Mouse (Mus musculus) gastrocnemius, postnatal 25 days (tissue): ENCODE results near the gene Rab3il1. TPM values are rescaled to one million over a fixed set of nuclear protein-coding genes. Genes with fewer than 3 reads are reported as not detected.
"Not testable (repeated sequence)": the region's sequence is repeated elsewhere in the genome, so short reads cannot be mapped to it uniquely, and the experiment has no call there.

Experiments
- DNase-seq: peaks from one replicate; pipeline ENCODE4 v3.0.0; 2022
- long read RNA-seq, 2 experiments: library from polyadenylated mRNA; stranded (forward); transcript quantifications; one replicate each; pipeline ENCODE4 v2.0.0; 2021
- total RNA-seq, 2 experiments: library from RNA; stranded (reverse); gene quantifications; 1 replicate in 1 of 2; 2 replicates in 1 of 2; pipeline ENCODE4 v1.2.3; 2021

The Rab3il1 gene
- 1 to 10 TPM; 6.0 to 6.5 TPM for total RNA-seq
- long read RNA-seq, experiment 1, full-length matches to known transcripts = 4 of 6 reads
- long read RNA-seq, experiment 1, partial matches to known transcripts = 2 of 6 reads
- long read RNA-seq, experiment 1, other reads (novel, unspliced or antisense) = 0 of 6 reads
- long read RNA-seq, experiment 2, full-length matches to known transcripts = 4 of 7 reads
- long read RNA-seq, experiment 2, partial matches to known transcripts = 1 of 7 reads
- long read RNA-seq, experiment 2, other reads (novel, unspliced or antisense) = 2 of 7 reads

- no peak for DNase-seq
These were observed at the start of gene Rab3il1, which contains the start of gene Best1 for GRCm38 (mm10) chr19:10001206-10001969. Gene Rab3il1 (plus strand): TSS chr19:10001669. Gene Best1 (minus strand): TSS chr19:10001633.

DNA sequence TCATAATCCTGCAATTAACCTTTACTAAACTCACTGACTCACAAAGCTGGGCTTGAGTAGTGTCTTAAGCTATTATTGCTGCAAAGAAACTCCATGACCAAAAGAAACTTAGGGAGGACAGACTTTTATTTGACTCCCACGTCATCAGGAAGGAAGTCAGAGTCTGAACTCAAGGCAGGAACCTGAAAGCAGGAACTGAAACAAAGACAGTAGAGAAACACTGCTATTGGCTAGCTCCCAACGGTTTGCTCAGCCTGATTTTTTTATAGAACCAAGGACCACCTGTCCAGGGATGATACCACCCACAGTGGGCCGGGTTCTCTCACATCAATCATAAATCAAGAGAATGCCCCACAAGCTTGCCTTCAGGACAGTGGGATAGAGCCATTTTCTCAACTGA lies 49.1 kb upstream of the Rab3il1 start:
- DNase-seq = no peak

DNA sequence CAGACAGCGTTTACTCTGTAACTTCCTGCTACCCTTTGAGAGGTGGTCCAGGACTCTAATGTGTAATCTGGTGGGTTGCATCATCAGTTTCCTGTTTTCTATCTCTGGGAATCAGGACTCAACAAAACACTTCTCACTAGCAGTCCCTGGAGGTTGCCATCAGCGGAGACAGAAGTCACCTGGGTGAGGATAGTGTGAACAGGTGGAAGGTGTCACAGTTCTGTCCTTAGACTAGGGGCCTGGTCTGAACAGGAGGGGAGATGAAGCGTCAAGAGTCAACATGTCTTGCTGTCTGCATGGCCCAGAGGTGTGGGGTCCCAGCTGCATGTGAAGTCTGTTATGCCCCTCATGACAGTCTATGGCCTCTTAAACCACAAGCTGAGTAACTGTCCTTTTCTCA lies 48.6 kb upstream of the Rab3il1 start:
- DNase-seq = no peak

DNA sequence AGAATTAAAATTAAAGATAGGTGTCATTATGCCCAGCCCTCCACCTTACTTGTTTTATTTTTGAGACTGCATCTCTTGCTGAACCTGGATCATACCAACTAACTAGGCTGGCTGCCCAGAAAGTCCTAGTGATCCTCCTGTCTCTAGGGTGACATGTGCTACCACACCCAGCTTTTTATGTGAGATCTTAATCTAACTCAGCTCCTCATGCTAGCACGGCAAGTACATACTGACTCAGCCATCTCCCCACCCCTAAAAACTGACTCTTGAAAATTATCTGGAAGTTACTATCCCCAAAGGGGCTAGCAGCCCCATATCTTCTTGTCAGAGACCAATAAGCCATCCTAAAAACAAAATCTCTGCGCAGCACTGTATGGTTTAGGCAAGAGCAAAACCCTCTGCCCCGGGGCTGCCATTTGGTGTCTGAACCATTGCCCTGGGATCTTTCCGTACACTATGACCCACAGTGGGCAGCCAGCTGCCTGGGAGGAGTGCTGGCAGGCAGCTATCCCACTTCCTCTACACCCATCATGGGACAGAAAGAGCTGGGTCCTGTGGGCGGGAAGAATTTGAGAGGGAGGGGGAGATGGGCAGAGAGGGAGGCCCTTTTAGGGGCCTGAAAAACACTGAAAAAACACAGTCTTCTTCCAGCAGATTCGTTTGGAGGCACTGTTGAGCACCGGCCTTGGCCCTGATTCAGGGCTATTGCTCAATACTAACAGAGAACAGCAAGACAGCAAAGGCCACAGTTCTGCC lies 47.2 kb upstream of the Rab3il1 start:
- peak; percentile 89 for DNase-seq

DNA sequence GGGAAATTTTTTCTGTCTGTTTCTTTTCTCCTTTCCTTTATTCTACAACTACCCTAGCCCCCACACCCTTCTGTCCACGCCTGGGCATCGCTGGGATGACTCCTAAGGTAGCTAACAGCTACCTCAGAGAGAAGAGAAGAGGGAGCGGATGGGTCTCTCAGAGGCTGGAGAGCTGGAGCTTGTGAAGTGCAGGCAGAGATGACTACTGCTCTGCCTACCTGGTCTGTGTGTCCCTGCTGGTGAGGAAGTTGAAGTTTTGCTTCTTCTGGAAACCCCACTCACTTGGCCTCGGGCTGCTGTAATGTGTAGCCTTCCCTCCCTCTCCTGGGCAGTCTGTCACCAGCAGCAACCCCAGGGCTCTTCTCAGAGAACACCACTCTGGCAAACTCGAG lies 46.7 kb upstream of the Rab3il1 start:
- no peak for DNase-seq

DNA sequence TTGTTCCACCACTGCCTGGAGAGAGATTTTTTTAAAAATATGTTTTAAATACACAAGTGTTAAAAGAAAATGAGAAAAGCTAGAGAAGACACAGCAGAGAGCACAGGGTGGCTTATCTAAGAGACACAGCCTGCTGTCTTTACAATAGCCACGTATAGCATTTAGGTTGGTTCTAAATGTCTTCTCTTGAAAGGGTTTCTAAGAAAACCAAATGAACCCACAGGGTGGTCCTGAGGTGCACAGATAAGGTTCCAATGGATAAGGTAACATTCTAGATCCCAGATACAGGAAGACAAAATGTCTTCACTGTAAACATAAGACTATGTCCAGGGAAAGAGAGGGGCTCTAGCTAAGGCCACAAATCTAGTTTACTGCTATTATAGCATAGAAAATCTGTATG lies 46.0 kb upstream of the Rab3il1 start:
- DNase-seq = no peak

GRCm38 (mm10) chr19:9956624-9957388 lies 44.7 kb upstream of the Rab3il1 start:
- DNase-seq = no peak

- DNase-seq = no peak
These were observed 43.5 kb upstream of the Rab3il1 start for GRCm38 (mm10) chr19:9957965-9958364.

- no peak for DNase-seq
These were observed 40.7 kb upstream of the Rab3il1 start for GRCm38 (mm10) chr19:9960769-9961168.

GRCm38 (mm10) chr19:9964205-9964916 lies 37.1 kb upstream of the Rab3il1 start:
- no peak for DNase-seq

DNA sequence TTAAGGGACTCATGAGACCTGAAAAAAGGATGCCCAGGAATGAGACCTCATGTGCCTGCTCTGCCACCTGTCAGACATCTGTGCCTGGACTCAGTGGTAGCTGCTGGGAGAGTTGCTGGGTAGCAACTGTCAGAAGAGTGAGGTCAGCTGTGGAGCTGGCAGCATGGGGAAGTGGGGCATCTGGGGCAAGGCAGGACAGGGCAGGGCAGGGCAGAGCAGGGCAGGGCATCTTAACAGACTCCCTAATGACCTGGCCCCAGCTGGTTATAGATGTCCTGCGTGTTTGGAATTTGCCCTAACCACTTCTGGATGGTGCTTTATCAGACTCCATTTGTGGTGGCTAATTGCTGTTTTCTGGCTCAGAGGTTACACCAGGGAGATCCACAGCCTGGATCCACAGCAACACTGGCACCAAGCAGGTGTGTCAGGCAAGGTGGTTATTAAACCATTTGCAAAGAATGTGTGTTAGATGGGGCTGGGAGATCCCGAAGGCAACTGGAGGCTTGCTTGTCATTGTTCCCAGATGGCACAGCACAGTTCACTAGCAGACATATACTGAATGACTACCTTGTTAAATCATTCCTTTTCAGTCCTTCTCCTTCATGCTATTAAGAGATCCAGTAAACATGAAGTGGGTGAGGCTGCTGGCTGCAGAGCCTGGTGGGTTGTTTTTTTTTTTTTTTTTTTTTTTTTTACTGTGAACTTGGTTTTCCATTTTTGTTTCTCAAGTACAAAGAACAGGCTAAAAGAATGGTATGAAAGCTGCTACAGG lies 35.2 kb upstream of the Rab3il1 start:
- DNase-seq = no peak

GRCm38 (mm10) chr19:9968081-9968787 lies 33.2 kb upstream of the Rab3il1 start:
- DNase-seq = no peak

- DNase-seq = not testable (repeated sequence)
These were observed 26.6 kb upstream of the Rab3il1 start for GRCm38 (mm10) chr19:9974853-9975252.

- DNase-seq = no peak
These were observed 24.4 kb upstream of the Rab3il1 start for GRCm38 (mm10) chr19:9977085-9977484.

DNA sequence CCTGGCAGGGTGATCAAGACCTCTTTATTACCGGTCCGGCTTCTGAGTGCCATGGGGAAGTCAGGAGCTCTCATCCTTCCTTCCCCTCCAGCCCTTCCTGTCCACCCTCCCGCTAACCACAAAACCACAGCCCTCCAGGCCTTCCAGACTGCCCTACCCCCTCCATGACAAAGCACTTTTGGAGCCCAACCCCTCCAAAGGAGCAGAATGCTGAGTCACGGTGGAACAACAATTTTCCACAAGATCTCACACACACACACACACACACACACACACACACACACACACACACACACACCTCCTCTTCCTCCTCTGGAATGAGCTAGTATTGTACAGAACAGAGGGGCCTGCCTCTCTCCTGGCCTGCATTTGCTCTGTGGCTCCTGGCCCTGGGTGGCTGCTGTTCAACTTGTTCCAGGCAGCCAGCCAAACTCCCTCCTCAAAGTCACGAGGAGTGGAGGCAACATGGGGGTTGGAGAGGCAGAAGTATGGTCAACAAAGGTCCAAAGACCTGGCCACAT lies 23.0 kb upstream of the Rab3il1 start:
- peak; percentile 84 for DNase-seq

DNA sequence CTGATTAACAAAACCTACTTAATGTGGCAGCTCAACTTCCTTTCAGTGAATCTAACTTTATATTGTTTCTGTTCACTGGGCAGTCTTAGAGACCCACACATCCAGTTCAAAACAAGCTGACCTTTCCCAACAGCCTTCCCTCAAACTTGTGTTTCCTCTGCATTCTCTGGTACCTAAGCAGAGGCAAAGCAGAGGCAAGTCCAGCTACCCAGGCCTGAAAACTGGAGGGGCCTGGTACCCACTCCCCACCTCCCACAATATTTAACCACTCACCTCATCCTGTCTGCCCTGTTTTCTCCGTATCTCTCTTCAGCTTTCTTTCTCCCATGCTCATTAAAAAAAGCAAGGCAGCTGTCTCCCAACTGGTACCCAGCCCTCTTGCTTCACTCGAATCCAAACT lies 22.3 kb upstream of the Rab3il1 start:
- no peak for DNase-seq

DNA sequence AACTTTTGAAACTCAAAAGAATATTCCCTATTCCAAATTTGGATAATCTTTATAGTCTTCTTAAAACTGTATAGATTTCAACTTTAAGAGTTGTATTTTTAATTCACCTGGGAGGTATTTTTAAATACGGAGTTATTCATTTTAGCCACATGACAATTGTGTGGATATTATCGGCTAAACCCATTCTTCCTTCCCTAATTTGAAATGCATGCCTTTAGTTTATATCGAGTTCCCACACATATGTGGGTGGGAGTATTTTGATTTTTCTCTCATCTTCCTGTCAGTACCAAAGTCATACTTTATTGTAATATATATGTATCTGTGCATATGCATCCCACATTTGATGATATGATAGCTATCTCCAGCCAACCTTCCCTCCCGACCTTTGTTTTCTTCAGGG lies 21.2 kb upstream of the Rab3il1 start, which contains the start of gene Fth1:
Fth1 (plus strand) TSS at position 341 of the 400 bp plus-strand sequence.
- DNase-seq = no peak

GRCm38 (mm10) chr19:9981621-9982020 lies 19.8 kb upstream of the Rab3il1 start:
- DNase-seq = no peak

- peak; percentile 97 for DNase-seq
These were observed 19.2 kb upstream of the Rab3il1 start for GRCm38 (mm10) chr19:9982151-9982851.
